Mouse (Mus musculus) left cerebral cortex, adult 2 months (tissue): ENCODE measurements around the gene Gm20479. TPM values are rescaled to one million over a fixed set of nuclear protein-coding genes. Genes with fewer than 3 reads are reported as not detected.

Experiments used
- DNase-seq, 2 experiments: peaks; one replicate each; pipeline ENCODE4 v3.0.0; 2021 to 2022; ENCODE audit warnings: low spot score in 2 of 2, mixed read lengths in 1 of 2; ENCODE audit errors: extremely low spot score in 1 of 2
- H3K27ac ChIP-seq: fragments of 200-600 bp; 2 replicates; pipeline ENCODE4 v1.8.1; 2022
- H3K4me3 ChIP-seq: fragments of 200-600 bp; 2 replicates; pipeline ENCODE4 v1.8.1; 2022
- CTCF ChIP-seq: fragments of 200-600 bp; IDR thresholded peaks from 2 replicates; pipeline ENCODE4 v1.8.1; 2022; ENCODE audit warnings: antibody characterized with exemption, mild to moderate bottlenecking, moderate library complexity
- intact Hi-C: fragments of 180-260 bp; cut with DNase I; formaldehyde crosslinking; loops from one replicate; pipeline ENCODE4 v1.15.1; 2025
- long read RNA-seq, 2 experiments: library from polyadenylated mRNA; stranded (forward); transcript quantifications; one replicate each; pipeline ENCODE4 v2.0.0; 2021; ENCODE audit warnings: borderline mapping rate in 2 of 2
- total RNA-seq, 2 experiments: library from RNA; stranded (reverse); gene quantifications; 2 replicates each; pipeline ENCODE4 v1.2.3; 2021

The Gm20479 gene
- not detected for total RNA-seq
- long read RNA-seq, experiment 1 = 0 reads
- long read RNA-seq, experiment 2 = 0 reads

DNA sequence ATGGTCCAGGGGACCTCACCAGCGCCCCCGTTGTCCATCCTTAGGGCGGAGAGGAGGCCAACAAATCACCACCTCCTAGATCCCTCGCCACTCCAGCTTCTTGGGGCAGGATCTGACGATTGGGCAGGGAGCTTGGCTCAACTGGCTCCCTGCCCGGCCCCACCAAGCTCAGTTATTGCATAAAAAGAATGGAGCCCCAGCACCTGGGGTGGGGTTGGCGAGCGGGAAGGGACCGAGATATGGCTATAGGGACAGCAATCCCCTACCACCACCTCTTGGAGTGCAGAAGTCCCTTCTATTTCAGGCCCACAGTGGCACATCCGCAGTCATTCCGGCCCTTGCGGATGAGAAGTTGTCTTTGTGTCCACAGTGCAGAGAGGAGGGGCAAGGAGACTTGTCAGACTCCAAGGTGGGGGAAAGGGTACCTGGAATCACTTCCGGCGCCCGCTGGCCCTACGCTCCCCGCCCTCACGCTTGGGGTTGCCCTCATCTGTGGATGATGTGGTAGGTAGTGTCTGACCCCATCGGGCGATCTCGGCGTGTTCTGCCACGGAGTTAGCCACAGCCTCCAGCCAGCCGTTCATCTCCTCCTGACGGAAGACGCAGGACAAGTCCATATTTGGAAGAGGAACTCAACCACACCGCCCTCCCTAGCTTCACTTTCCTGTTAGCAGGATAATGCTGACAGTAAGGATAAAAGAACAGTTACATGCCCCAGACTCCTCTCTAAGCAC lies at the start of gene Gm20479:
Gm20479 (minus strand) TSS at position 559 of the 734 bp plus-strand sequence.
- intact Hi-C loops = no loop called here
- H3K27ac ChIP-seq = peak within 1 kb of the TSS; percentile 24
- TF ChIP-seq CTCF = no peak
- H3K4me3 ChIP-seq = peak within 1 kb of the TSS; percentile 65
- DNase-seq = no peak

DNA sequence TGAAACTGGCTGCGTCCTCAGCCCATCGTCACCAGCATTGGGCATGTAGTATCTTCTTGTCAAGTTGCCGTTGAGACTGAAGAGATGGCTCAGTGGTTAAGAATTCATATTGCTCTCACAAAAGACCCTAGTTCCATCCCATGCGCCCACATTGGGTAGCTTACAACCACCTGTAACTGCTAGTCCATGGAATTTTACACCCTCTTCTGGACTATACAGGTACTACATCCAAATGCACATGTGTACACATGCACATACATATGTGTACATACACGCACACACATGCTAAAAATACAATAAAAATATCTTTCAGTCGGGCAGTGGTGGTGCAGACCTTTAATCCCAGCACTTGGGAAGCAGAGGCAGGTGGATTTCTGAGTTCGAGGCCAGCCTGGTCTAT lies 49.3 kb upstream of the Gm20479 start:
- no peak for DNase-seq
- Histone ChIP-seq H3K4me3 (no peak overlapping the region), H3K27ac (no peak overlapping the region)
- intact Hi-C loops = no loop called here
- peak; percentile 34 for TF ChIP-seq CTCF

DNA sequence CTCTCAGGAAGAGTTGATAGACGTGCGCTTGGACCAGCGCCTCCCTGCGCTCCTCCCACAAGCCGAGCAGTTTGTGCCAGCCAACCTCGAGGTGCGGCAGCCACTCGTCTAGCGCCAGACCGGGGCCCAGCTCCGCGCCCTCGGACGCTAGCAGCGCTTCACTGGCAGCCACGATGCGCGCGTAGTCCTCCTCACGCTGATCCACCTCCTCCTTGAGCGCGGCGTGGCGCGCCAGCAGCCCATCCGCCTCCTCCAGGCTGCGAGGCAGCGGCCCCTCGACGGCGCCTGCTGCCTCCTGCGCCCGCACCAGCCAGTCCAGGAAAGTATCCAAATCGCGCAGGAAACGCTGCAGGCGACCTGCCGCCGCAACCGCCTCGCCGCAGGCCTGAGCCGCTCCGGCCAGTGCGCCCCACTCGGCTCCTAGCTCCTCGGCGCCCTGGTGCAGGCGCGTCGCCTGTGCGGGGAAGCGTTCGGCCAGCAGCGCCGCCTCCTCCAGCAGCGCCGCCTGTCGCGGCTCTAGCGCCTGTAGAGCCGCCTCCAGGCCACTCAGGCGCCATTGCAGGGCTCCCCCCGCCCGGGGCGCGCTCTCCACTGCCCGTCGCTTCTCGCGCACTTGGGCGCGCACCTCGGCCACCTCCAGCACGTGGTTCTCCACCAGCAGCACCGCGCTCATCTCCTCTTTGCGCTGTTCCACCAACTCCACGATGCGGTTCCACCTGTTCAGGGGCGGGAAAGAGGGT lies 47.2 kb upstream of the Gm20479 start:
- DNase-seq = no peak
- no peak overlapping the region for H3K4me3 ChIP-seq
- no peak for TF ChIP-seq CTCF
- H3K27ac ChIP-seq = no peak overlapping the region
- intact Hi-C loops = no loop called here

DNA sequence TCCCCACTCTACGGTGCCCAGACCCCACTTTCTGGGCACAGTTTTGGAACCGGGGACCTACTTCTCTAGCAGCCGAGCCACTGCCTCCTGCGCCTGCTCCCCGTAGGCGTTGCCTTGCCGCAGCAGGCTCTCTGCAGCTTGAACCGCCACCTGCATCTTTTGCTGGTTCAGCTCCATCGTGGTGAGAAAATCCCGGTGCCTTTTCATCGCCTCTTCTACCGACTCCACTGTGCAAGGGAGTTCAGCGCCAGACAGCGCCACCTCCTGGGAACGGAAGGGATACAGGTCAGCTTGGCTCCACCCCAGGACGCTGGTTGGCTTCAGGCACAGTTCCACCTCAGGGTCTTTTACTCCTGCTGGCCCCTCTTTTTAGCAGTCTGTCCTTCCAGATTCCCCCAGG lies 45.5 kb upstream of the Gm20479 start:
- intact Hi-C loops = no loop called here
- TF ChIP-seq CTCF = peak; percentile 79
- DNase-seq = peak; percentile 73 to 78
- Histone ChIP-seq H3K27ac (0 out of 2 replicates have a peak overlapping the region, but pooled peaks have one; percentile 38), H3K4me3 (no peak overlapping the region)

DNA sequence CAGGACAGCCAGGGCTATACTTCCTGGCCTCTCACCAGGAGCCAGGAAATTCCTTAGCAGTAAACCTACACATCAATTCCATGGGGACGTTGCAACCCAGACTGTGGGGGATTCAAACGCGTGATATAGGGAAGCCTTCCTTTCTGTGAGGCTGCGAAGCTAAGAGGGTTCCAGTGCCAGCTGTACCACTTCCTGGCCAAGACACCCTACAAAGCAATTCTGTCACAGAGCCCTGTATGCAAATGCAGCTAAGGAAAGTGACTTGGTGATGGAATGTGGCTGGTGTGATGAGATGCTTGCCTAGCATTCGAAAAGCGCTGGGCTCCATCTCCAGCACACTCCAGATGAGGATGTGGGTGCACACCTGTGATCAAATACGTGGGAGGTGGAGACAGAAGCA lies 43.3 kb upstream of the Gm20479 start:
- no peak for TF ChIP-seq CTCF

DNA sequence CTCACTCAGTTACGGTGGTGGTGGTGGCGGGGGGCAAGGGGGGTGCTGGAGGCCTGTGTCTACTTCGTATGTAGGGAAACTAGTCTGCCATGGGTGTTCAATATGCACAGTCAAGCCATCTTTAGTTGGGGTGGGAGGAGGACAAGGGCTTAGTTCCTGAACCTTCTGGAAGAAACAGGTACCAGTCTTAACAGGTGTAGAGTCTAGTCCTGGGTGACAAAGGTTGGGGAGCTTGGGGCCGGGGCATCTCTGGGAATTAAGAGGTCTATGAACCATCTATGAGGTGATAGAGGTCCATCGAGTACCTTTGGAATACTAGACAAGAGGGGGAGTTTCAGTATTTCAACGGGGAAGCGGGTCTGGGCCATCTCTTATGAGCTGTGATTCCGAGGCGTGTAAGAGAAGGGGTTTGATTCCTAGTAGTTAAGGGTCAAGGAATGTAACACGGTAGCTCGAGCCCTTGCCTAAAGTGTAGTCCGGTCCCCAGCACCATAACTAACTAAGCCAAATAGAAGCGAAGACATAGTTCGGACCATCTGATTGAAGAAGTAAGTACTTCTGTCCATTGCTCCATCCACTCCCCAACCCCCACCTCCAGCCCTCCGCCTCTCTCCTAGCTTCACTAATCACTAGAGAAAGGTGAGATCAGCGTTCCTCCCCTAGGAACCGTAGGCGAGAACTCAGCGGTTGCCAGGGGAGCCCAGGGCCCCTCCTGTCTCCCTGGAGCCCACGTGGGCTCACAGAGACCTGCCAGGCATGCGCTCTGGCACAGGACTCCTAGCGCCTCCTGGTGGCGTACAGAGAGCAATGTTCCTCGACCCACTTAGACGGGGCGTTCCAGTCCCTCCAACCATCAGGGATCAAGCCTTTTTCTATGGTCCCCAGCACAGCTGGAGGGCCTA lies 40.1 kb upstream of the Gm20479 start:
- peak; percentile 76 for TF ChIP-seq CTCF
- intact Hi-C loops = no loop called here
- peak overlapping the region; percentile 94 for H3K27ac ChIP-seq
- DNase-seq = peak; percentile 70 to 72
- peak overlapping the region; percentile 60 for H3K4me3 ChIP-seq

More for the DNA sequence above, 43.3 kb upstream of the Gm20479 start:
- H3K27ac ChIP-seq = 0 out of 2 replicates have a peak overlapping the region, but pooled peaks have one; percentile 11
- no peak for DNase-seq
- no peak overlapping the region for H3K4me3 ChIP-seq
- intact Hi-C loops = loop anchor here (1.0 kb wide), 1 partner anchor 62 kb away; no protein-coding TSS in a partner anchor

DNA sequence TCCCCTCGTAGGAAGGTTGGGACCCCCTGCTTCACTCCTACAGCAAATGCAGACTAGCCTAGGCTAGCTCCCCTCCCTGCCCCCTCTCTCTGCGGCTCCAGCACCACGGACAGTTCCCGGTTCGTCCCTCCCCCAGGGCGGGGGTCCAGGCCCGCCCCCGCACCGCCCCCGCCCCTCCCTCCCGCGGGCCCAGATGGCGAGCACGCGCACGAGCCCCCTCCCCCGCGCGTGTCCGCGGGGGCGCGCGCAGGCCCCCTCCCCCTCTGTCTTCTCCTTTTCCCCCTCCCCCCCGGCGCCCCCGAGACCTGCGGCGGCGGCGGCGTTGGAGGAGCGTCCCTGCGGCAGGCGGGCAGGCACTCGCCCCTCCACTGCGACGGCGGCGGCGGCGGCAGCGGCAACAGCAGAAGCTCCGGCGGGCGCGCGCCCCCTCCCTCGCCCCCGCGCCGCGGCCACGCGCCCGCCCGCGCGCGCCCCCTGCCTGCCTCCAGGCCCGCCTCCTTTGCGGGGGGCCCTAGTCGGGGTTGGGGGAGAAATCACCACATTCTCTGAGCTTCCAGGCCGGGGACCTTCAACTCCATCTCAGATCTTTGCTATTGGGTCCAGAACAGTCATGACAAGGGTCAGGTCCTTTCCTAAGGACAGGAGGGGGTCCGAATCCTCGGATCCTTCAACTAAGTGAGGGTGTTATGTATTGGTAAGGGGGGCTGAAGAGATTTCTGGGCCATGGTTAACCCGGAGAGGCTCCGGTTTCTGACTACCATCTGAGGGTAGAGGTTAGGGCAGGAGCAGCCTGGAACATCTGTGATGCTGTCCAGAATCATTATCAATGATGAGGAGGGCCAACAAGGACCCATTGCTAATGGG lies 39.2 kb upstream of the Gm20479 start:
- intact Hi-C loops = no loop called here
- Histone ChIP-seq H3K27ac (peak overlapping the region; percentile 94), H3K4me3 (peak overlapping the region; percentile 60)
- peak; percentile 68 for DNase-seq
- no peak for TF ChIP-seq CTCF

DNA sequence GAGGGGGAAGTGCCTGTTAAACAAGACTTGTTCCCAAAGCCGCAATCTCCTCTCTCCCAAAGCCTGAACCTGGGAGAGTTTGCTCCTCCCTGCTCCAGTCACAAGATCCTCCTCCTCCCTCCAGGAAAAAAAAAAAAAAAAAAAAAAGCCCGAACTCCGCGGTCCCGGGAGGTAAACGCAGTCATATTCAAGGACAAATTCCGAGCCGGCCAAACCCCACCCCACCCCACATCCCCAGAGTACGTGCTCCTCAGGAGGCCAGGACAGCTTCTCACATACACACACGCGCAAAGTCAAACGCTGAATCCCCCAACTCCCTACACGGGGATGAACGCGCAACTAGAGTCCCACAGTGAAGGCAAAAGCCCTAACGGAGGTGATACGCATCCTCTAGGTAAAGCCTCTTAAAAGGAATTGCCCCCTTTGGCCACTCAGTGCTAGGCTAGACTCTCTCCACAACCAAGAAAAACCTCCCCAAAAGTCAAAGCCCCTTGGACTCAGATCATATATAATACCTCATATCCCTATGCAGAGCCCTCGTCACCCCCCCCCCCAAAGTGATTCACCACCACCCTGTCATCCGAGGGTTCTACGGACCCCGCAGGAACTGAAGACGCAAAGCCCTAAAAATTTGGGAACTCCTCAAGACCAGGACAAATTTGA lies 38.4 kb upstream of the Gm20479 start:
- intact Hi-C loops = no loop called here
- Histone ChIP-seq H3K27ac (peak overlapping the region; percentile 94), H3K4me3 (peak overlapping the region; percentile 60)
- DNase-seq = no peak
- no peak for TF ChIP-seq CTCF

DNA sequence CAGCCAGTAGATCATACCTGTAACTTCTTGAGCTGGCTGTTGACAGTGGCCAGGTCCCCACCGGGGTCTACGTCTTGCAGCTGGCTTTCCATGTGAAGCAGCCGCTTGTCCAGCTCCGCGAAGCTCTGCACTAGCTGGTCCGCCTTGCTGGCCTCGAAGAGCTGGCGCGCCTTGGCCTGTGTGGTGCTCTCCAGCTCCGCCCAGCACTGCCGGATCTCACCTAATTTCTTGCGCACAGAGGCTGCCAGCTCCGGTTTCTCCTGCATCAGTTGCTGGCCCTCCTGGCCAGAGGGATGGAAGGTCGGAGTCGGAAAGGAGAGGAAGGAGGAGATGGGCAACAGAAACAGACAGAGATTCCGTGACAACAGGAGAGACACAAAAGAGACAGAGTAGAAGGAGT lies 34.2 kb upstream of the Gm20479 start:
- Histone ChIP-seq H3K4me3 (no peak overlapping the region), H3K27ac (no peak overlapping the region)
- no peak for DNase-seq
- no peak for TF ChIP-seq CTCF
- intact Hi-C loops = no loop called here

DNA sequence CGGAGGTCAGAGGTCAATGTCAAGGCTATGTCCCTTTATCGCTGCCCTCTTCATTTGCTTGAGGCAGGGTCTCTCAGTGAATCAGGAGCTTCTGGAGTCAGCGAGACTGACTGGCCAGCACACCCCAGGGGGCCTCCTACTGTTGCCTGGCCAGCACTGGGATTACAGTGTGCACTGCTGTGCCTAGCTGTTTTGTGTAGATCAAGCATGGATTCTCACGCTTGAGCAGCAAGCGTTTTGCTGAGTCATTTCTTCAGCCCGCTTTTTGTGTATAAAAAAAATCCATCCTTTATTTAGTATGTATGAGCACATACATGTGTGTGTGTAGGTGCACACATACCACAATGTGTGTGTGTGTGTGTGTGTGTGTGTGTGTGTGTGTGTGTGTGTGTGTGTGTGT lies 32.0 kb upstream of the Gm20479 start:
- intact Hi-C loops = no loop called here
- no peak overlapping the region for H3K4me3 ChIP-seq
- DNase-seq = no peak
- no peak overlapping the region for H3K27ac ChIP-seq
- TF ChIP-seq CTCF = no peak
